Mouse (Mus musculus): ENCODE measurements around the gene Gm4778. TPM values are rescaled to one million over a fixed set of nuclear protein-coding genes. Genes with fewer than 3 reads are reported as not detected.
"Not testable (repeated sequence)": the region's sequence is repeated elsewhere in the genome, so short reads cannot be mapped to it uniquely, and the experiment has no call there.

Gm4778 gene
- polyA plus RNA-seq (2016; fragmentation: Nextera tagmentation; extraction: Ambion mirVana), result not detected in 2 replicates

DNA sequence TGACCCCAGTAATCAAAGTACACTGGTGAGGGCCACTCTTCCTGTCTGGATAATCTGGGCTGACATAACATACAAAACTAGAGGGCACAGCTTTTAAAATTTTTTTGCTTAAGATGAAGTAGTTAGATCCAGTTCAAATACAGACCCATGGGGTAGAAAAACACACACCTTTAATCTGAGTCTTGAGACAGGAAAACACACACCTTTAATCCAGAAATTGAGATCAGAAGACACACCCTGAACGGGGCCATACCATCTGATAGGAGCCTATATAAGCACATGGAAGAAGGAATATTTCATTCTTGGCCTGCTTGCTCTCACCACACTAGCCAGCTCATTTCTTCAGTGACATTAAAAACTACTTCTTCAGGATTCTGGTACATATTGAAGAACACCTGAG is at the start of gene Gm4778:
TSS of gene Gm4778 (plus strand) at position 301 of the 400 bp plus-strand sequence.
- not testable (repeated sequence) for H3K27ac ChIP-seq; H3K9ac ChIP-seq; H3K4me2 ChIP-seq (replicated peaks); H3K4me1 ChIP-seq; H3K4me3 ChIP-seq; H3K9me3 ChIP-seq; H3K36me3 ChIP-seq; H3K27me3 ChIP-seq (replicated peaks); ATAC-seq (ENCODE audit: low FRiP score, low read depth)
- 86% methylated on average over 1 of the region's 1 CpGs for WGBS

DNA sequence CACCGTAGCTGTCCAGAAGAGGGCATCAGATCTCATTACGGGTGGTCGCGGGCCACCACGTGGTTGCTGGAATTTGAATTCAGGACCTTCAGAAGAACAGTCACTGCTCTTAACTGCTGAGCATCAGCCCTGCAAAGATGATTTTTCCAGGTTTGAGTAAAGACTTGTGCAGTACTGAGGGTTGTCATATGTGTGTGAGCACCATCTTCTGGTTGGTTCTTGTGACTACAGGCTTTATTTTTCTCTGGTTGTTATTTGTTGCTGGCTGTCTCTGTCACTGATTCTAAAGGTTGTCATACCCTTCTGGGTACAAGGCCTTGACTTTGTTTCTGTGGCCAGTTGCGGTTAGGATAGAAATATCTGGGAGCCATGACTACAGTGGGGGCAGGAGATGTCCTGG is 3.2 kb upstream of the Gm4778 start:
- Histone ChIP-seq H3K36me3 (no peaks in the 10 kb centered on the region), H3K4me2 (replicated peaks) (no peak overlapping the region), H3K4me1 (no peaks in the 10 kb centered on the region), H3K9ac (no peak overlapping the region), H3K27ac (no peak overlapping the region), H3K9me3 (no peaks in the 10 kb centered on the region), H3K27me3 (replicated peaks) (no peaks in the 10 kb centered on the region), H3K4me3 (no peak overlapping the region)
- 55% methylated on average over 6 of the region's 6 CpGs for WGBS
- ATAC-seq (ENCODE audit: low FRiP score, low read depth), result no peak

GRCm38 (mm10) chr3:94275991-94276390 is 12.2 kb downstream of the Gm4778 start:
- Histone ChIP-seq H3K9ac (no peak overlapping the region), H3K4me2 (replicated peaks) (no peak overlapping the region), H3K27me3 (replicated peaks) (no peaks in the 10 kb centered on the region), H3K9me3 (no peaks in the 10 kb centered on the region), H3K4me3 (no peak overlapping the region), H3K36me3 (no peaks in the 10 kb centered on the region), H3K27ac (no peak overlapping the region), H3K4me1 (no peaks in the 10 kb centered on the region)
- WGBS, result 90% methylated on average over 11 of the region's 11 CpGs
- ATAC-seq (ENCODE audit: low FRiP score, low read depth), result no peak

DNA sequence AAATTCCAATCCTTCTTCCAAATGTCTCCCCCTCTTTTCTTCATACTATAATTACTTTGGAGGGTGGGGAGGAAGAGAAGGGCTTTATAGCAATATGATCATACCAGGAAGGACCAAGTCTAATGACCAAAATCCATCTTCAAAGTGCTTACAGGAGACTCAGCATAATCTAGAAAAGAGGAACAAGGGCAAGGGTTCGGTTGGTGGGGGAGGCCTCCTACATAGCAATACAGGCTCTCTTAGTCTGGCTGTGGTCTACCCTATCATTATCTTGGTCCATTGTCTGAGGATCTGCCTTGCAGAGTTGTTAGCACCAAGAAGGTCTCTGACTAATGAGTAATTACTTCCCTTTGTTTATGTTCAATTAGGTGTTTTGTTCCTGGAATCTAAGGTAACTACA is 41.6 kb downstream of the Gm4778 start:
- no peak overlapping the region for H3K4me2 ChIP-seq (replicated peaks)
- H3K9ac ChIP-seq, result no peak overlapping the region
- no peaks in the 10 kb centered on the region for H3K9me3 ChIP-seq
- no peak overlapping the region for H3K4me3 ChIP-seq
- no peaks in the 10 kb centered on the region for H3K4me1 ChIP-seq
- ATAC-seq (ENCODE audit: low FRiP score, low read depth), result no peak
- H3K27me3 ChIP-seq (replicated peaks), result no peaks in the 10 kb centered on the region
- 55% methylated on average over 1 of the region's 1 CpGs for WGBS
- H3K36me3 ChIP-seq, result no peaks in the 10 kb centered on the region
- H3K27ac ChIP-seq, result no peak overlapping the region

- Histone ChIP-seq H3K27me3 (replicated peaks) (no peaks in the 10 kb centered on the region), H3K27ac (no peak overlapping the region), H3K9ac (no peak overlapping the region), H3K36me3 (no peaks in the 10 kb centered on the region), H3K4me2 (replicated peaks) (no peak overlapping the region), H3K4me3 (no peak overlapping the region), H3K9me3 (no peaks in the 10 kb centered on the region), H3K4me1 (no peaks in the 10 kb centered on the region)
- ATAC-seq (ENCODE audit: low FRiP score, low read depth), result no peak
Observed at GRCm38 (mm10) chr3:94306975-94307374, 43.1 kb downstream of the Gm4778 start.

GRCm38 (mm10) chr3:94309633-94310363 is 46.0 kb downstream of the Gm4778 start, which contains the start of gene Them4:
TSS of gene Them4 (plus strand) at chr3:94310089.
- peak within 1 kb of the TSS; percentile 57 for H3K9ac ChIP-seq
- H3K4me3 ChIP-seq, result peak within 1 kb of the TSS; percentile 55
- no peak within 1 kb of the TSS for H3K27ac ChIP-seq
- no peaks in the 10 kb centered on the region for H3K9me3 ChIP-seq
- peak; percentile 98 for ATAC-seq (ENCODE audit: low FRiP score, low read depth)
- no peaks in the 10 kb centered on the region for H3K27me3 ChIP-seq (replicated peaks)
- 2% methylated on average over 47 of the region's 47 CpGs for WGBS
- H3K4me2 ChIP-seq (replicated peaks), result peak within 1 kb of the TSS; percentile 61
- H3K4me1 ChIP-seq, result no peaks in the 10 kb centered on the region
- H3K36me3 ChIP-seq, result no peaks in the 10 kb centered on the region

GRCm38 (mm10) chr3:94310491-94310890 is 46.7 kb downstream of the Gm4778 start:
- no peak for ATAC-seq (ENCODE audit: low FRiP score, low read depth)

DNA sequence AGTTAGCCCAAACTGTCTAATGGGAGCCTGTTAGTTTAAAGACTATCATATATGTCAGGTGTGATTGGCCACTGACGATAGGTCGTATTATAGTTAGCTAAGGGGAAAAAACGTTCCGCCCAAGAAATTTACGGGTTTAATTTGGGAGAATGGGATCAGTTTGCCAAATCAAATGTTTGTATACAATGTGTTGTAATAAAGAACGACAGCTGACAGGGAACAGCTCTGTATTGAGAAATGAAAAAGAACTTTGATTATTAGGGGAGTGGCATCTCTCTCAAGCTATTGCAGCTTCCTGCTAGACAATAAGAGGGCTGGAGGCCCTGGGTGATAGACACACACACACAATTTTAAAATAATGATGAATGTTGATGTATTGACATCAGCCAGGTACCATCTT is 47.1 kb downstream of the Gm4778 start:
- H3K27me3 ChIP-seq (replicated peaks), result no peaks in the 10 kb centered on the region
- no peaks in the 10 kb centered on the region for H3K9me3 ChIP-seq
- ATAC-seq (ENCODE audit: low FRiP score, low read depth), result no peak
- H3K36me3 ChIP-seq, result no peaks in the 10 kb centered on the region
- peak overlapping the region; percentile 57; the same call in 1 of the 2 replicates for H3K9ac ChIP-seq
- no peaks in the 10 kb centered on the region for H3K4me1 ChIP-seq
- H3K4me2 ChIP-seq (replicated peaks), result peak overlapping the region; percentile 61
- no peak overlapping the region for H3K27ac ChIP-seq
- WGBS, result 82% methylated on average over 6 of the region's 6 CpGs
- H3K4me3 ChIP-seq, result peak overlapping the region; percentile 55

More at GRCm38 (mm10) chr3:94310491-94310890, 46.7 kb downstream of the Gm4778 start:
- Histone ChIP-seq H3K36me3 (no peaks in the 10 kb centered on the region), H3K9ac (peak overlapping the region; percentile 57), H3K4me1 (no peaks in the 10 kb centered on the region), H3K27ac (no peak overlapping the region), H3K27me3 (replicated peaks) (no peaks in the 10 kb centered on the region), H3K9me3 (no peaks in the 10 kb centered on the region), H3K4me3 (peak overlapping the region; percentile 55), H3K4me2 (replicated peaks) (peak overlapping the region; percentile 61)
- 53% methylated on average over 7 of the region's 7 CpGs for WGBS

- no peaks in the 10 kb centered on the region for H3K27me3 ChIP-seq (replicated peaks)
- H3K4me1 ChIP-seq, result no peaks in the 10 kb centered on the region
- no peaks in the 10 kb centered on the region for H3K9me3 ChIP-seq
- no peak overlapping the region for H3K4me3 ChIP-seq
- H3K9ac ChIP-seq, result no peak overlapping the region
- 78% methylated on average over 4 of the region's 4 CpGs for WGBS
- H3K27ac ChIP-seq, result no peak overlapping the region
- peak overlapping the region; percentile 61; the same call in 1 of the 2 replicates for H3K4me2 ChIP-seq (replicated peaks)
- ATAC-seq (ENCODE audit: low FRiP score, low read depth), result no peak
- no peaks in the 10 kb centered on the region for H3K36me3 ChIP-seq
Observed at GRCm38 (mm10) chr3:94311376-94311775, 47.5 kb downstream of the Gm4778 start.

Other genes with a start within 250 kb of the Gm4778 start
- not detected in 2 replicates for gene Gm9125, start 209.2 kb upstream of the Gm4778 start, polyA plus RNA-seq (2016; fragmentation: Nextera tagmentation; extraction: Ambion mirVana)
- gene Gm10697, start 191.4 kb upstream of the Gm4778 start, polyA plus RNA-seq (2016; fragmentation: Nextera tagmentation; extraction: Ambion mirVana), result not detected in 2 replicates
- not detected in 2 replicates for gene Gm10696, start 85.8 kb upstream of the Gm4778 start, polyA plus RNA-seq (2016; fragmentation: Nextera tagmentation; extraction: Ambion mirVana)
- not detected in 2 replicates for gene Gm5286, start 67.3 kb upstream of the Gm4778 start, polyA plus RNA-seq (2016; fragmentation: Nextera tagmentation; extraction: Ambion mirVana)
- gene Them4, start 46.1 kb downstream of the Gm4778 start, polyA plus RNA-seq (2016; fragmentation: Nextera tagmentation; extraction: Ambion mirVana), result 19.2 and 20.9 TPM in 2 replicates
- not detected in 2 replicates for gene Them5, start 78.1 kb downstream of the Gm4778 start, polyA plus RNA-seq (2016; fragmentation: Nextera tagmentation; extraction: Ambion mirVana)
- 2.4 and 3.1 TPM in 2 replicates for gene C2cd4d, start 98.4 kb downstream of the Gm4778 start, polyA plus RNA-seq (2016; fragmentation: Nextera tagmentation; extraction: Ambion mirVana)
- gene Rorc, start 108.8 kb downstream of the Gm4778 start, polyA plus RNA-seq (2016; fragmentation: Nextera tagmentation; extraction: Ambion mirVana), result 0.20 TPM in 2 replicates
- 0.29 and 0.51 TPM in 2 replicates for gene Lingo4, start 134.5 kb downstream of the Gm4778 start, polyA plus RNA-seq (2016; fragmentation: Nextera tagmentation; extraction: Ambion mirVana)
- 47.3 and 55.5 TPM in 2 replicates for gene Tdrkh, start 149.2 kb downstream of the Gm4778 start, polyA plus RNA-seq (2016; fragmentation: Nextera tagmentation; extraction: Ambion mirVana)
- gene Mrpl9, start 179.3 kb downstream of the Gm4778 start, polyA plus RNA-seq (2016; fragmentation: Nextera tagmentation; extraction: Ambion mirVana), result 65.1 and 67.6 TPM in 2 replicates
- gene Oaz3, start 179.9 kb downstream of the Gm4778 start, polyA plus RNA-seq (2016; fragmentation: Nextera tagmentation; extraction: Ambion mirVana), result 0.81 and 0.96 TPM in 2 replicates
- gene Celf3, start 214.3 kb downstream of the Gm4778 start, polyA plus RNA-seq (2016; fragmentation: Nextera tagmentation; extraction: Ambion mirVana), result 204 and 222 TPM in 2 replicates
- gene Riiad1, start 216.3 kb downstream of the Gm4778 start, polyA plus RNA-seq (2016; fragmentation: Nextera tagmentation; extraction: Ambion mirVana), result 11.9 and 12.9 TPM in 2 replicates

Data from neural tube, embryonic 12.5 days (tissue).